Mouse (Mus musculus): ENCODE data around the gene Cpt1b. TPM values are rescaled to one million over a fixed set of nuclear protein-coding genes. Genes with fewer than 3 reads are reported as not detected.

Cpt1b gene
- polyA plus RNA-seq (2011; ENCODE audit: insufficient read depth, insufficient read length, low replicate concordance, missing spikeins) = 4.3 and 4.7 TPM in 2 replicates

DNA sequence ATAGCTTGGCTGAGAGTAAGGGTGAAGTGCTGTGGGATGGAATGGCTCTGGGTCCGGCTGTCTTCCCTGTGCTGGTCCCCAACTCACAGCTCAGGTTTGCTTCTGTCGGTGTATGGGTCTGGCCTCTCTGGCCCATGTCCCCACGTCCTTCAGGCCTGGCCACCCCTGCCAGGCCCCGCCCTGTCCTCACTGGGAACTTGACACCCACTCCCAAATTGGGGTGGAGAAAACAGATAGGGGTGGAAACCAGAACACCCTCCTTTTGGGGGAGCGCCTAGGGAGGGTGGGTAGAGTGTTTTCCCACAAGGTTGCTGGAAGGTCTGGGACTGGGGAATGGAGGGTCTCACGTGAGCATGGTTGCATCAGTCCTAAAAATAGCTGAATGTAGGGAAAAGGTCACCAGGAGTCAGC, at the start of gene Cpt1b:
Gene Cpt1b (minus strand): TSS at position 153 of the 411 bp plus-strand sequence.
- 85% methylated on average over 6 of the region's 6 CpGs for WGBS
- TF ChIP-seq CTCF (IDR thresholded peaks at IDR 0.05; ENCODE audit: control insufficient read depth, insufficient read depth, low read length) = no peak
- no peak for TF ChIP-seq POLR2A (IDR thresholded peaks at IDR 0.05; ENCODE audit: borderline replicate concordance, control insufficient read depth, low read depth, low read length)
- H3K27ac ChIP-seq (ENCODE audit: control insufficient read depth, insufficient read depth, low read depth, low read length, poor library complexity) = no peak within 1 kb of the TSS
- peaks cover 1% of the 10 kb centered on the region; the same call in 1 of the 2 replicates for H3K4me1 ChIP-seq (ENCODE audit: control insufficient read depth, insufficient read depth, low read length)
- no peak within 1 kb of the TSS for H3K4me3 ChIP-seq (replicated peaks; ENCODE audit: control insufficient read depth, low read depth, low read length)

GRCm38 (mm10) chr15:89475293-89475600, 49.6 kb upstream of the Cpt1b start:
- TF ChIP-seq CTCF (IDR thresholded peaks at IDR 0.05; ENCODE audit: control insufficient read depth, insufficient read depth, low read length) (no peak), POLR2A (IDR thresholded peaks at IDR 0.05; ENCODE audit: borderline replicate concordance, control insufficient read depth, low read depth, low read length) (no peak)
- Histone ChIP-seq H3K4me1 (ENCODE audit: control insufficient read depth, insufficient read depth, low read length) (peaks cover under 1% of the 10 kb centered on the region; the same call in 1 of the 2 replicates), H3K4me3 (replicated peaks; ENCODE audit: control insufficient read depth, low read depth, low read length) (no peak overlapping the region), H3K27ac (ENCODE audit: control insufficient read depth, insufficient read depth, low read depth, low read length, poor library complexity) (no peak overlapping the region)
- WGBS = 67% methylated on average over 7 of the region's 7 CpGs

- 91% methylated on average over 19 of the region's 19 CpGs for WGBS
- TF ChIP-seq POLR2A (IDR thresholded peaks at IDR 0.05; ENCODE audit: borderline replicate concordance, control insufficient read depth, low read depth, low read length) (peak; percentile 16; the same call in 1 of the 2 replicates), CTCF (IDR thresholded peaks at IDR 0.05; ENCODE audit: control insufficient read depth, insufficient read depth, low read length) (no peak)
- Histone ChIP-seq H3K4me3 (replicated peaks; ENCODE audit: control insufficient read depth, low read depth, low read length) (no peak overlapping the region), H3K27ac (ENCODE audit: control insufficient read depth, insufficient read depth, low read depth, low read length, poor library complexity) (no peak overlapping the region), H3K4me1 (ENCODE audit: control insufficient read depth, insufficient read depth, low read length) (no peaks in the 10 kb centered on the region; the same call in 1 of the 2 replicates)
These were observed 49.1 kb upstream of the Cpt1b start for GRCm38 (mm10) chr15:89474596-89475292.

- Histone ChIP-seq H3K4me3 (replicated peaks; ENCODE audit: control insufficient read depth, low read depth, low read length) (no peak overlapping the region), H3K4me1 (ENCODE audit: control insufficient read depth, insufficient read depth, low read length) (no peaks in the 10 kb centered on the region; the same call in 1 of the 2 replicates), H3K27ac (ENCODE audit: control insufficient read depth, insufficient read depth, low read depth, low read length, poor library complexity) (no peak overlapping the region)
- 91% methylated on average over 8 of the region's 8 CpGs for whole genome bisulfite sequencing
- TF ChIP-seq CTCF (IDR thresholded peaks at IDR 0.05; ENCODE audit: control insufficient read depth, insufficient read depth, low read length) (no peak), POLR2A (IDR thresholded peaks at IDR 0.05; ENCODE audit: borderline replicate concordance, control insufficient read depth, low read depth, low read length) (no peak)
These were observed 48.3 kb upstream of the Cpt1b start for GRCm38 (mm10) chr15:89473921-89474320.

GRCm38 (mm10) chr15:89473370-89473769, 47.7 kb upstream of the Cpt1b start:
- WGBS = 81% methylated on average over 9 of the region's 9 CpGs
- Histone ChIP-seq H3K4me3 (replicated peaks; ENCODE audit: control insufficient read depth, low read depth, low read length) (no peak overlapping the region), H3K27ac (ENCODE audit: control insufficient read depth, insufficient read depth, low read depth, low read length, poor library complexity) (no peak overlapping the region), H3K4me1 (ENCODE audit: control insufficient read depth, insufficient read depth, low read length) (no peaks in the 10 kb centered on the region; the same call in 1 of the 2 replicates)
- TF ChIP-seq POLR2A (IDR thresholded peaks at IDR 0.05; ENCODE audit: borderline replicate concordance, control insufficient read depth, low read depth, low read length) (no peak), CTCF (IDR thresholded peaks at IDR 0.05; ENCODE audit: control insufficient read depth, insufficient read depth, low read length) (no peak)

GRCm38 (mm10) chr15:89471476-89471875, 45.8 kb upstream of the Cpt1b start:
- no peak overlapping the region for H3K4me3 ChIP-seq (replicated peaks; ENCODE audit: control insufficient read depth, low read depth, low read length)

GRCm38 (mm10) chr15:89468577-89468976, 42.9 kb upstream of the Cpt1b start:
- TF ChIP-seq CTCF (IDR thresholded peaks at IDR 0.05; ENCODE audit: control insufficient read depth, insufficient read depth, low read length) = peak; percentile 8; the same call in 1 of the 2 replicates
- TF ChIP-seq POLR2A (IDR thresholded peaks at IDR 0.05; ENCODE audit: borderline replicate concordance, control insufficient read depth, low read depth, low read length) = no peak
- H3K4me1 ChIP-seq (ENCODE audit: control insufficient read depth, insufficient read depth, low read length) = no peaks in the 10 kb centered on the region
- H3K27ac ChIP-seq (ENCODE audit: control insufficient read depth, insufficient read depth, low read depth, low read length, poor library complexity) = no peak overlapping the region
- no peak overlapping the region for H3K4me3 ChIP-seq (replicated peaks; ENCODE audit: control insufficient read depth, low read depth, low read length)
- 26% methylated on average over 2 of the region's 2 CpGs for WGBS

More at GRCm38 (mm10) chr15:89471476-89471875, 45.8 kb upstream of the Cpt1b start:
- TF ChIP-seq POLR2A (IDR thresholded peaks at IDR 0.05; ENCODE audit: borderline replicate concordance, control insufficient read depth, low read depth, low read length) (no peak), CTCF (IDR thresholded peaks at IDR 0.05; ENCODE audit: control insufficient read depth, insufficient read depth, low read length) (no peak)
- 82% methylated on average over 4 of the region's 4 CpGs for WGBS
- Histone ChIP-seq H3K27ac (ENCODE audit: control insufficient read depth, insufficient read depth, low read depth, low read length, poor library complexity) (no peak overlapping the region), H3K4me1 (ENCODE audit: control insufficient read depth, insufficient read depth, low read length) (no peaks in the 10 kb centered on the region; the same call in 1 of the 2 replicates)

DNA sequence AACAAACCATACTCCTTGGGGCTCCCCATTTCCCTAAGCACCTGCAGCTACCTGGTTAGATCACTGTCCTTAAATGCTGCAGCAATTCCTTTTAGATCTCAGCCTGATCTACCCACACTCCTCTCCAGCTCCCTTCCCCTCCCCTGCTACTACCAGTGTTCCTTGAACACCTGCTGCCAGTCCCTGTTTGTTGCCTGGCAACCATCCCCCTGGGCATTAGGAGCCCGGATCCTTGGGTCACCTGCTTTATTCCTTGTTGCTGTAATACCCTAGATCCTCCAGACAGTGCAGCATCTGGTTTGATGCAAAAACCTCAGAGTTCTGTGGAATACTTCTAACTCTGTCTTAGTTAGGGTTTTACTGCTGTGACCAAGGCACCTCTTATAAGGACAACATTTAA, 39.4 kb upstream of the Cpt1b start:
- no peaks in the 10 kb centered on the region for H3K4me1 ChIP-seq (ENCODE audit: control insufficient read depth, insufficient read depth, low read length)
- TF ChIP-seq POLR2A (IDR thresholded peaks at IDR 0.05; ENCODE audit: borderline replicate concordance, control insufficient read depth, low read depth, low read length) (no peak), CTCF (IDR thresholded peaks at IDR 0.05; ENCODE audit: control insufficient read depth, insufficient read depth, low read length) (no peak)
- H3K4me3 ChIP-seq (replicated peaks; ENCODE audit: control insufficient read depth, low read depth, low read length) = no peak overlapping the region
- H3K27ac ChIP-seq (ENCODE audit: control insufficient read depth, insufficient read depth, low read depth, low read length, poor library complexity) = no peak overlapping the region
- WGBS = 32% methylated on average over 1 of the region's 1 CpGs

Measured in bone marrow, adult 2 months (tissue).